Mouse (Mus musculus) embryo, embryonic 10 days (tissue): ENCODE results near the gene Ninj2.

ENCODE experiments used
- DNase-seq: peaks from one replicate; pipeline ENCODE4 v3.0.0-alpha.2; 2015; ENCODE audit warnings: low spot score

Ninj2 gene

DNA sequence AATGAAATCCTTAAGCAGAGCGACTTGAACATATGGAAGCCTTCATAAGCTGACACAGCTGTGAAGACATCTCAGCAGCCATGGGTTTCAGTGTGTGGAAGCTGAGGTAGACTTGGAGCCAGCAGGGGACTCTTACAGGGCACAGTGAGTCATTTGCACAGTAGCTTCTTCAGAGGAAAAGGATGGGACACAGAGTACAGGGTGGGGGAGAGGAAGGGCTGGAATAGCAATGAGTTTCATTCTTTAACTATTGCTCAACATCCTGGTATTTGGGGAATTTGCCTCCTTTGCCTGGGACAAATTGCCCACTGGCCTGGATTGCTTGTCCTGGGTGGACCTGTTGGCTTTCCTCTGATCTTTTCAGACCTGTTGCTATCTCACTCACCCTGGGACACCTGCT, 52.3 kb downstream of the Ninj2 start:
- no peak for DNase-seq

DNA sequence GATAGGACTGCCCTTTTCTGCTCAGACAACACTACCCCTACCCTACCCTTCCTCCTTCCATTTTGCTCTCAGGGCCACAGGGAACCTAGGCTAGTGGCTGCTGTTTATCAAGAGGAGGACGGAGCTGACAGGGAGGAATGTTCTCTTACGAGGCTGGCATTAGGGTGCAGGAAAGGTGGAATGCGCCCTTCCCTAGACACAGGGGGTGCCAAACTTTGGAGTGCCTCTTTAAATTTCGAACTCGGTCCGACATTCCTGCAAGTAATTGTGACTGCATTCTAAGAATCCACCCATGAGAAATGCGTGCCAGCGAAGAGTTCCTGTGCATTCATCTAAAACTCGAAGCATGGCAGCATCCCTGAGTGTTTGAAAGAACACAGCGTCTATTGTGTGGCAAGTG, 53.5 kb downstream of the Ninj2 start:
- no peak for DNase-seq

DNA sequence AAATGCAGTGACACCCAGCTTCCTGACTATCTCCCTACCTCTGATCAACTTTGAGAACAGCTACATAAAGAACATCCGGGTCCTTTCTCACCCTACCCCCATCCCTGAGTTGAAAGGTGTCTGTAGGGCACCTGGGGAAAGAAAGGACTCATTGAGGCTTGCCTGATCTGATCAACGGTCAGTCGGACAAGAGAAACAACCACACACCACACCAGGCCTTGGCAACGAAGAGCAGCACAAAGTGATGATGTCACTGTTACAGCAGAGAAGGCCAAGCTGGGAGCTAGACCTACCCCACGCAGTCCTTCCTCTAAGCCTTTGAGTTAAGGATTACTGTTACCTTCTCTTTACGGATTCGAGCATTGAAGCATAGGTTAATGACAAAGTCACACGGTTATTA, 54.3 kb downstream of the Ninj2 start:
- DNase-seq, result no peak

DNA sequence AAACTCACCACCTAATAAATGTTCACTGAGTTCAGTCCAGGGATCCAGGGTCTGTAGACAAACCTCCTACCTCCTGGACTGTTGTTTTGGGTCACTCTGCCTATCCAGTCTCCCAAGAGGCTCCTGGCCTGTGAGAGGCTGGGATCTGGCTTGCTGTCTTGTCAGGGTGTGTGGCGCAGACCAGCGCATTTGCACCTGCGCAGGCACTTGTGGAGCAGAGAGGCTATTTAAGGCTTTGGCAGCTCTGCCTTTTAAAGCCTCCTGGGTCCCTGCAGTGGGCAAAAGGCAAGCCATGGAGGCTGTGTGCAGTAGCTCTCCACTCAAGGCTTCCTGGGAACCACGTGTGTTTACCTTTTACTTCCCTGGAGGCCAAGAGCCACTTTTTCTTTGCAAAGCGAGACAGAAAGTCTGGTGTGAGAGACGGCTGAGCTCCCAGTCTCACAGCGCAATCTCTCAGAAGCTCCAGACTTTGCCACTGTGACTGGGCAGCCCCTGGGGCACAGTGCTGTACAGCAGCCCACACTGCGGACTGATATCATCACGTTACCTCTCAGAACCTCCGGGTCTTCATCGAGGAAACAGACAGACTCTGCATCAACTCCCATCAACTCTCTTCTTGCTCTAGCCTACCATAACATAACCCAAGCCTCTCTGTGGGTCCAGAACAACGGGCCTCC, 55.7 kb downstream of the Ninj2 start:
- DNase-seq, result no peak

GRCm38 (mm10) chr6:120149458-120150120, 56.4 kb downstream of the Ninj2 start:
- DNase-seq, result no peak

DNA sequence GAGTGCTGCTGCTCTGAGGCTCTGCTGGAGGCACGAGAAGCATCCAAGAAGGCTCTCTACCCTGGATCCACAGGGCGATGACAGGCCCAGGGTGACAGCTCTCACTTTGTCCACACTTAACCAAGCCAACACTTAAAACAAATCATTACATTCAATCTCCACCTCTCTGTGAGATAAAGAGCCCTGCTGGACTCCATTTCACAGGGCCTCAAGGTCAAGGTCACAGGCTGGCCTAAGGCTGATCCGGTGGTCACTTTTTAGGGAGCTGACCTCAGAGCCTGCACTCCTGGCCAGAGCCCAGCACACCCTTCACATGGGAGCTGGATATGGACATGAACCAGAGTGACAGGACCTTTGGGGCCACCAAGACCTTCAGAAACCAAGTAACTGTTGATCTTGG, 57.1 kb downstream of the Ninj2 start:
- DNase-seq, result no peak

DNA sequence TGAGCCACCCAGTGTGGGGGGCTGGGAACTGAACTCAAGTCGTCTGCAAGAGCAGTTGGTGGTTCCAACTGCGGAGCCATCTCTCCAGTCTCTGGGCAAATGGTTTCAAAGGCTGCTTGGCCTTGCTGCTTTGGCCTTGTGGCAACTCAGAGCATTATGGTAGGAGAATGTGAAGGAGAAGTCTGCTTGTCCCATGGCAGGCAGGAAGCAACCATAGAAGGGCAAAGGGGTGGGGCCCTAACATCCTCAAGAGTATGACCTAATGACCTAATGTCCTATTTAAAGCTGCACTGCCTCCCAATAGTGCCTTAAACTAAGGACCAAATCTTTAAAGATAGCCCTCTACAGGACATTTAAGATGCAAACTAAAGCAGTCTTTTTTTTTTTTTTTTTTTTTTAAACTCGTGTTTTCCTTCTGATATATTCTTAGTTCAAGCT, 58.5 kb downstream of the Ninj2 start:
- no peak for DNase-seq

DNA sequence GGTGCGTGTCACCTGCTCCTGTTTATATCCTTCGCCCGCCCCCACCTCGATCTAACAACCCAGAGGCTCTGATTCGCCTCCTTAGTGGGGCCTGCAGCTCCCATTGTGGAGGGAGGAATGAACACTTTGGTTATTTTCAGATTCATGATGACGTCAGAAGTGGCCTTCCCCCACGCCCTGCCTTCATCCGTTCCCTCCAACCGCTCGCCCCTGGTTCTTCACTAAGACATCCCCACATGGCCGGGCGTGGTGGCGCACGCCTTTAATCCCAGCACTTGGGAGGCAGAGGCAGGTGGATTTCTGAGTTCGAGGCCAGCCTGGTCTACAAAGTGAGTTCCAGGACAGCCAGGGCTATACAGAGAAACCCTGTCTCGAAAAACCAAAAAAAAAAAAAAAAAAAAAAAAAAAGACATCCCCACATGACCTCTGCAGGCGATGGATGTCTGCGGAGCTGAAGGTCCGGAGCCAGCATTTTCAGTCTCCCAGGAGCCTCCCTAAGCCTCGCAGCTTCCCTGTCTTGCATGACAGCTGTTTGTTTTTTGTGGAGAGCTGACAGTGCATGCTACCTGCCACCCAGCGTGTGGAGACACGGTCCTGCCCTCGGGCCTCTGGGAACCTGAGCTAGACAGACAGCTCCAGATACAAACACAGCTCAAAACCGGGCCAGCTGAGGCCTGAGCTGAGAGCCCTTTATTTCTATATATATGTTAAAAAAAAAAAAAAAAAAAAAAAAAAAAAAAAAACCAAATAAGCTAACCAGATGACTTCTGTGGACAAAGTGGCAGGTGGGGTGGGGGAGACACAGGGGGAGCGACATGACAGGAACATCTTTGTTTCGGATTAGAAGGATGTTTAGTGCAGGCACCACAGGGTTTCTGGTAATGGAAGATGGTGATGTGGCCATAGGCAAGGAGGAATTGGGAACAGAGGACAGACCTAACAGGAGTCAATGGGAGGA, 59.9 kb downstream of the Ninj2 start:
- DNase-seq, result no peak

- no peak for DNase-seq
Observed at GRCm38 (mm10) chr6:120154526-120155309, 61.6 kb downstream of the Ninj2 start.

- no peak for DNase-seq
Observed at GRCm38 (mm10) chr6:120155510-120155909, 62.4 kb downstream of the Ninj2 start.

DNA sequence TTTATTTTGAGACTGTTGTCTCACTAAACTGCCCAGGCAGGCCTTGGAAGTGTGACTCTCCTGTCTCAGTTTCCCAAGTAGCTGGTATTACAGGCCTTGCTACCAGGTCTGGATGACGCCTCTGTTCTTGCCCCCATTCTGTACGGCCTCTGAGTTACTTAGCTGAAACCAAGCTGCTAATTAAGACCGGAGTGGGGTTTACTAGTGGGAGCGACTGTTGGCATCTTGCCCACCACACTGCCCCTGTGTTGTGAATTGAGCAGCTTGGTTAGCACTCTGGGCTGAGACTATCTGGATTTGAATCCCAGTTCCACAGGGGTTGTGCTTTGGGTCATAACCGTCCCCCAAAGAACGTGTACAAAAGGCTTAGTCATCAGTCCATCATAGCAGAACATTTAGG, 64.3 kb downstream of the Ninj2 start:
- no peak for DNase-seq

DNA sequence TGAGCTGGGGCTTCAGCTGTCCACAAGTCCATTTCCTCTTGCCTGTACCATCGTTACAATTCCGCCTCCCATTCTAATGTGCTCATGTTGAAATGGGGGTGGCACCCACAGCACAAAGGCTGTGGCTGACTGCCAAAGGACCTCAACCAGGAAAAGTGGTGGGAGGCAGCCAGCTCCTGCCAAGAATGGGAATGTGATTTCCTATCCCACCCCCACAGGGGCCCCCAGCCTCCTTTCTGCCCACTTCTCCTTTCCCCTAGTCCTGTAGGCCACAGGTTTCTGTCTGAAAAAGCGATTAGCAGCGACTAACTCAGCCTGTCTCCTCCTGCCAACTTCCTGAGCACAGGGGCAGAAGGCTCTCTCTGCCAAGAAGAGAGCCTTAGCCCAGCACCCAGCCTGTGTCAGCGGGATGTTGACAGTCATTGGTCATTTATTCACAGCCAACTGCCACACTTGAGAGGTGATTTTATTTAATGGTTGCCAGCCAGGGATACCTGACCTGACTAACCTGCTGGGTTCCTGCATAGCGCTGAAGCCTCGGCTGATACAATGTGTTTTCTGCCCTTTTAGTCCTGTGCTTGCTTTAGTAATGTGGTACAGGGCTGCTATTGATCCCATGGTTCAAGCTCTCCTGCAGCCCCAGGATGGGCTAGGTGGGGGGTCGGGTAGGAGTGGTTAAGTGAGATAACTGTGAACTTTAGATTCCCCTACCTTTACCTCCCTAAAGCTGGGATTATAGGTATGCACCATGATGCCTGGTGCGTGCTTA, 66.2 kb downstream of the Ninj2 start:
- no peak for DNase-seq

GRCm38 (mm10) chr6:120162928-120163327, 69.8 kb downstream of the Ninj2 start:
- no peak for DNase-seq

DNA sequence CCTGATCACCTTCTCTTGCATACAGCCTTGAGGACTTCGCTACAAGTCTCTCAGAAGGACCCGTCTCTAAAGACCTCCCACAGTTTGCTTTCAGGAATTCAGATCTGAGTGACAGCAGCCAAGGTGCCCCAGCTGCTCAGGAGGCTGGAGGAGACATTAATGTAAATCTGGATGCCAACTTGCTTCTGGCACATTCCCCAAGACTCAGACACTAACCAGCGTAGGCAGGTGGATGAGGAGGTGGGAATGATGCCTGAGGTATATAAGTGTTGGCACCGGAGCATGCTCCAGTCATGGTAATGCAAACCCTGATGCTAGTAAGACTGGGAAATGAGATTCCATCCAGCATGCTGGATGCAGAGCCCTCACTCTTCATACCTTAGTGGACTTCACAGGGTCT, 71.6 kb downstream of the Ninj2 start:
- DNase-seq, result no peak

- no peak for DNase-seq
Observed at GRCm38 (mm10) chr6:120167574-120167973, 74.4 kb downstream of the Ninj2 start.

- no peak for DNase-seq
Observed at GRCm38 (mm10) chr6:120172294-120173017, 79.3 kb downstream of the Ninj2 start.

- DNase-seq, result no peak
Observed at GRCm38 (mm10) chr6:120174028-120174601, 81.0 kb downstream of the Ninj2 start.

GRCm38 (mm10) chr6:120174602-120175115, 81.5 kb downstream of the Ninj2 start:
- DNase-seq, result no peak

- DNase-seq, result no peak
Observed at GRCm38 (mm10) chr6:120175650-120176049, 82.5 kb downstream of the Ninj2 start.
